Mouse (Mus musculus): ENCODE measurements around the gene Ugt1a2. TPM values are rescaled to one million over a fixed set of nuclear protein-coding genes. Genes with fewer than 3 reads are reported as not detected.
"Not testable (repeated sequence)": the region's sequence is repeated elsewhere in the genome, so short reads cannot be mapped to it uniquely, and the experiment has no call there.

Ugt1a2 gene
- total RNA-seq, 2 experiments from 2014 or later, result 1.2 TPM; not detected in 1

GRCm38 (mm10) chr1:88217144-88217543 is 16.7 kb downstream of the Ugt1a2 start:
- no peak for ATAC-seq (replicated peaks; ENCODE audit: poor library complexity, severe bottlenecking)

DNA sequence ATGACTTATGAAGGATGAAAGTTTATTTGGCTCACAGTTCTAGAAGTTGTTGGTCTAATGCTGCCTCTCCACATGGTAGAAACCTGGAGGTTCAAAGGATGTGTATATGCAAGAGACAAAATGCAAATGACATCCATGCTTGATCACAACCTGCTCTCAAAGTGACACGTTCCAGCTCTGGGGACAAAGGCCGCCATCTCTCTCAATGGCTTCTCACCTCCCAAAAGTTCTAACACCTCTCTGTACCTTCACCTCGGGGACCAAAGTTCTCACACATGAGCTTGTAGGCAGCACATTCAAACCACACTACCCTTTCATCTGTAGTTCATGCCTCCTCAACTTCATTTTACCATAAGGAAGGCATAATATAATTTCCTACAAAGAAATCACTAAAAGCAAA is 17.2 kb downstream of the Ugt1a2 start:
- ATAC-seq (replicated peaks; ENCODE audit: poor library complexity, severe bottlenecking), result no peak

GRCm38 (mm10) chr1:88218051-88218450 is 17.6 kb downstream of the Ugt1a2 start:
- ATAC-seq (replicated peaks; ENCODE audit: poor library complexity, severe bottlenecking), result no peak

DNA sequence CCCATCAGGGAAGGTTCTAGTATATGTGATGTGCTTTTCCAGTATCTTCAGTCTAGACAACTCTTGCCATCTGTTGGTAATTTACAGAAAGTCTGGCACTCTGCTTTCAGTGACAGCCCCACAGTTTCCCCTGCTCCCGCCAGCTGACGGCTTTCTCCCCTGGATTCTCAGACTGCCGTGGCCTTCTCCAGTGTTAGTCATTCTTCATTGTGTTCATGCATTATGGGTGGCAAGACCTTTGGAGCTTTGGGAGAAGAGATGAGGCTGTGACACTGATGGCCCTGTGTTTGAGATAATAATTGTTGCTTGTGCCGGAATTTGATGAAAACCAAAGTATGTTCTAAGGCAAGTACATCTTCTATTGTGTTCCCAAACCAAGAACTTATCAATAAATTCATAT is 18.2 kb downstream of the Ugt1a2 start:
- no peak for ATAC-seq (replicated peaks; ENCODE audit: poor library complexity, severe bottlenecking)

GRCm38 (mm10) chr1:88219054-88219453 is 18.7 kb downstream of the Ugt1a2 start:
- ATAC-seq (replicated peaks; ENCODE audit: poor library complexity, severe bottlenecking), result no peak

DNA sequence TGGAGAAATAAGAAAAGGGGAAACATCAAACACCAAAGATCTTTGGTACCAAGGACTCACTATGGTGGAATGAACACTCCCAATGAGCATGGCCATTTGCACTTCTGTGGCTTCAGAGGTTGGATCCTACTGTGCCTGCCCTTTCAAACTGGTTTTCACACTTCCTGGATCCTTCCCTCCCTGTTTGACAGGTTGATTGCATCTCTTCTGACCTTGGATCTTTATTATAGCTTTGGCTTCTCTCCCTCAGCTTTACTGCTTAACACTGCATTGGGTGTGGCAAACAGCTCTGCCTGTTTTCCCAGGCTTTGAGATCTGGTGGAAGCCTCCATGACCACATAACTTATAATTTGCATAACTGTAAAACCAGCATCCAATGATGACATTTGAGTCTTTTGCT is 19.9 kb downstream of the Ugt1a2 start:
- ATAC-seq (replicated peaks; ENCODE audit: poor library complexity, severe bottlenecking), result no peak

- no peak for ATAC-seq (replicated peaks; ENCODE audit: poor library complexity, severe bottlenecking)
These were observed 21.8 kb downstream of the Ugt1a2 start for GRCm38 (mm10) chr1:88222216-88222615.

- not testable (repeated sequence) for ATAC-seq (replicated peaks; ENCODE audit: poor library complexity, severe bottlenecking)
These were observed 22.7 kb downstream of the Ugt1a2 start for GRCm38 (mm10) chr1:88223011-88223515.

GRCm38 (mm10) chr1:88223591-88223990 is 23.2 kb downstream of the Ugt1a2 start:
- ATAC-seq (replicated peaks; ENCODE audit: poor library complexity, severe bottlenecking), result no peak

GRCm38 (mm10) chr1:88224029-88224776 is 23.8 kb downstream of the Ugt1a2 start:
- no peak for ATAC-seq (replicated peaks; ENCODE audit: poor library complexity, severe bottlenecking)

DNA sequence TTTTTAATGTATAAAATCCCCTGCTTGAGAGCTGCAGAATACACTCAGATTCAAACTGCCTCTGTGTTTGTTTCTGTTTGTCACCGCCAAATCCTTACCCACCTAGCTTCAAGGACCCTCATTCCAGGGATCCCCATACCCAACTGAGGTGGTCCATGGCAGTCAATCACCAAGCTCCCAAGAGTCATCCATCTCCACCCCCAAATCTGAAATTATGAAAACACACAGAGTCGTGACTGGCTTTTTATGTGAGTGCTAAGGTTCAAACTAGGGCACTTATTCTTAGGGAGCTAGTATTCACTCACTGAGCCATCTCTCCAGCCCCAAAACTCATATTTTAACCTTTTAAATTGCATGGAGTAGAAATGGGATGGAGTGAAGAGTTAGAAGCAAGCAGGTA is 24.9 kb downstream of the Ugt1a2 start:
- ATAC-seq (replicated peaks; ENCODE audit: poor library complexity, severe bottlenecking), result not testable (repeated sequence)

DNA sequence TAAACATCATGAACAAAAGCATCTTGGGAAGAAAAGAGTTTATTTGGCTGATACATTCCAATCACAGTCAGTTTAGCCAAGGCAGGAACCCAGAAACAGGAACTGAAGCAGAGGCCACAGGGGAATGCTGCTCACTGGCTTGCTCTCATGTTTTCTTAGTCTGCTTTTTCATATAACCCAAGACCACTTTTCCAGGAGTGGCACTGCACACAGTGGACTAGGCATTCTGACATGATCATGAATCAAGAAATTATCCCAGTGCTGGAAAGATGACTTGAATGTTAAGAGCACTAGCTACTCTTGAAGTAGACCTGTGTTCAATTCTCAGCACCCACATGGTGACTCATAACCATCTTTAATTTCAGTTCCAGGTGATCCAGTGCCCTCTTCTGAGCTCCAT is 25.3 kb downstream of the Ugt1a2 start:
- no peak for ATAC-seq (replicated peaks; ENCODE audit: poor library complexity, severe bottlenecking)

GRCm38 (mm10) chr1:88226670-88227379 is 26.4 kb downstream of the Ugt1a2 start, which contains the start of gene Mroh2a:
TSS of gene Mroh2a (plus strand) at chr1:88226986.
- peak; percentile 56 for ATAC-seq (replicated peaks; ENCODE audit: poor library complexity, severe bottlenecking)

- peak; percentile 1; the same call in 1 of the 2 replicates for ATAC-seq (replicated peaks; ENCODE audit: poor library complexity, severe bottlenecking)
These were observed 27.1 kb downstream of the Ugt1a2 start for GRCm38 (mm10) chr1:88227482-88227881.

- no peak for ATAC-seq (replicated peaks; ENCODE audit: poor library complexity, severe bottlenecking)
These were observed 27.7 kb downstream of the Ugt1a2 start for GRCm38 (mm10) chr1:88228121-88228520.

DNA sequence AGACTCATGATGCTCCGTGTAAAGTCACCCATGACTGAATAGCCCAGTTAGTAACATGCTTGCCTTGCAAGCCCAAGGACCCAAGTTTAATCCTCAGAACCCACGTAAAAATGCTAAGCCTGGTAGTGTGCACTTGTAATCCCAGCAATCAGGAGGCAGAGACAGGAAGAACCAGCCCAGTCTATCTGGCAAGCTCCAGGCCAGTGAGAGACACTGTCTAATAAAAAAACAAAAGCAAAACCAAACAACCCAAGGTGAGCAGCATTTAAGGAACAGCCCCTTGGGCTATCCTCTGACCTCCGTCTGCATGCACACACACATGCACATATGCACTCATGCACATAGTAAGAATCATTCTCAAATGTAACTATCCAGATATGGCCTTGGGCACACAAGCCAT is 29.2 kb downstream of the Ugt1a2 start:
- no peak for ATAC-seq (replicated peaks; ENCODE audit: poor library complexity, severe bottlenecking)

GRCm38 (mm10) chr1:88229986-88230385 is 29.6 kb downstream of the Ugt1a2 start:
- ATAC-seq (replicated peaks; ENCODE audit: poor library complexity, severe bottlenecking), result no peak

GRCm38 (mm10) chr1:88230421-88230820 is 30.0 kb downstream of the Ugt1a2 start:
- no peak for ATAC-seq (replicated peaks; ENCODE audit: poor library complexity, severe bottlenecking)

GRCm38 (mm10) chr1:88230981-88231802 is 30.8 kb downstream of the Ugt1a2 start:
- ATAC-seq (replicated peaks; ENCODE audit: poor library complexity, severe bottlenecking), result no peak

GRCm38 (mm10) chr1:88231803-88232499 is 31.6 kb downstream of the Ugt1a2 start:
- no peak for ATAC-seq (replicated peaks; ENCODE audit: poor library complexity, severe bottlenecking)

All from granulocyte monocyte progenitor cell, adult 5-6 weeks (primary cell).